Mouse (Mus musculus) frontal cortex, postnatal 14 days (tissue): ENCODE measurements at regions not wholly inside any gene's neighbourhood (a gene's known extent, or its start where the extent isn't known, plus 50 kb on each side); places are given as distances from the start of the nearest gene placed in this dataset.

ENCODE experiments used
- DNase-seq, 2 experiments: peaks; one replicate each; pipeline ENCODE4 v3.0.0; 2022; ENCODE audit warnings: low spot score in 2 of 2

GRCm38 (mm10) chr17:88341599-88341998 is 98.9 kb upstream of the Foxn2 start:
- DNase-seq: no peak

GRCm38 (mm10) chr17:88343091-88343783 is 97.3 kb upstream of the Foxn2 start:
- no peak for DNase-seq

- no peak for DNase-seq
Measured at GRCm38 (mm10) chr17:88345433-88345832, 95.1 kb upstream of the Foxn2 start.

GRCm38 (mm10) chr17:88346896-88347295 is 93.6 kb upstream of the Foxn2 start:
- no peak for DNase-seq

- no peak for DNase-seq
Measured at GRCm38 (mm10) chr17:88349825-88350460, 90.6 kb upstream of the Foxn2 start.

GRCm38 (mm10) chr17:88350986-88351385 is 89.5 kb upstream of the Foxn2 start:
- no peak for DNase-seq

GRCm38 (mm10) chr17:88352960-88353359 is 87.6 kb upstream of the Foxn2 start:
- DNase-seq: no peak

GRCm38 (mm10) chr17:88361161-88361560 is 79.3 kb upstream of the Foxn2 start:
- DNase-seq: no peak

- no peak for DNase-seq
Measured at GRCm38 (mm10) chr17:88362404-88362803, 78.1 kb upstream of the Foxn2 start.

GRCm38 (mm10) chr17:88367876-88368275 is 72.6 kb upstream of the Foxn2 start:
- DNase-seq: no peak

- DNase-seq: no peak
Measured at GRCm38 (mm10) chr17:88369971-88370370, 70.5 kb upstream of the Foxn2 start.

- no peak for DNase-seq
Measured at GRCm38 (mm10) chr17:88370676-88371075, 69.8 kb upstream of the Foxn2 start.

GRCm38 (mm10) chr17:88378505-88378904 is 62.0 kb upstream of the Foxn2 start:
- no peak for DNase-seq

- no peak for DNase-seq
Measured at GRCm38 (mm10) chr17:88379389-88379788, 61.1 kb upstream of the Foxn2 start.

- no peak for DNase-seq
Measured at GRCm38 (mm10) chr17:88381106-88381505, 59.4 kb upstream of the Foxn2 start.

- DNase-seq: no peak
Measured at GRCm38 (mm10) chr17:88383447-88383846, 57.1 kb upstream of the Foxn2 start.

GRCm38 (mm10) chr17:88388441-88388951 is 52.0 kb upstream of the Foxn2 start:
- no peak for DNase-seq

GRCm38 (mm10) chr17:88389668-88390461 is 50.6 kb upstream of the Foxn2 start:
- DNase-seq: no peak
